Mouse (Mus musculus): ENCODE data around the gene Capn12.

GRCm38 (mm10) chr7:28902180-28902579 lies 21.0 kb downstream of the Capn12 start:
- TF ChIP-seq CTCF (IDR thresholded peaks at IDR 0.05) = no peak
- TF ChIP-seq POLR2A (IDR thresholded peaks at IDR 0.05; ENCODE audit: insufficient read depth, low read depth, low read length) = no peak
- TF ChIP-seq EP300 (IDR thresholded peaks at IDR 0.05; ENCODE audit: insufficient read depth, low read depth, low read length) = no peak
